9 mouse cellular contexts compared by ENCODE assay signal in the genomic region with DNA sequence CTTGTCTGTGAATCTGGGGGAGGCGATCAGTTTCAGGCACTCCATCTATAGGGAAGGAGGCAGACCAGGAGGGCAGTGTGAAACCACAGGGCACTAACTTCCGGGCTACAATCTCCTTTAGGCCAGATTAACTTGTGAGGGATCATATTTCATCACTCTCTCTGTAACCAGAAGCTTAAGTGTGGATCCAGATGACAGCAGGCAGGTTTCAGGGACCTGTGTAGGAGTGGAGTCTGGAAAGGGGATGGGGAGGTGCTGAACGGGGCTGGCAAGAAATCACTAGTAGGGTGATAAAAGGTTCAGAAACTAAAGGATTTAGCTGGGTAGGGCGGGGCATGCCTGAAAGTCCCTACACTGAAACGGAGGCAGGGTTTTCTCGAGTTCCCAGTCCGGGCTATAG. TPM values are rescaled to one million over a fixed set of nuclear protein-coding genes. Genes with fewer than 3 reads are reported as not detected.
DNase-seq lines count a peak whose midpoint lies in the region; ATAC-seq and TF ChIP-seq lines count a peak whose summit lies in the region.
"Had no signal": no experiment of that assay in that cellular context is flagged by ENCODE, and none has a peak within 500 bp of the region (broad histone marks: within the 10 kb centered on the region; RNA-seq: fewer than 3 reads in every experiment).

No protein-coding gene starts in this region.

- 0 out of 2 replicates have a peak overlapping the region, but pooled peaks have one; percentile 88 for H3K27ac ChIP-seq in gastrocnemius, adult 2 months
- peak overlapping the region; percentile 89 for H3K27ac ChIP-seq in hindbrain, embryonic 10.5 days
- no peak overlapping the region for H3K27ac ChIP-seq in midbrain, embryonic 11.5 days (ENCODE audit: low read depth, low read length)

- no peak for TF ChIP-seq CTCF in gastrocnemius, adult 2 months (IDR thresholded peaks at IDR 0.05)
- no peak for TF ChIP-seq CTCF in E14TG2a.4 (conservative IDR thresholded peaks at IDR 0.05; ENCODE audit: low read length)

- peaks cover 31% of the 10 kb centered on the region for H3K27me3 ChIP-seq in E14TG2a.4 (ENCODE audit: insufficient read depth, low read length)
- H3K27me3 ChIP-seq in hindbrain, embryonic 10.5 days (ENCODE audit: insufficient read depth, poor library complexity, severe bottlenecking), result peaks cover 34% of the 10 kb centered on the region
- H3K27me3 ChIP-seq in midbrain, embryonic 11.5 days (ENCODE audit: control insufficient read depth, insufficient read depth, low read length), result peaks cover 5% of the 10 kb centered on the region; the same call in 1 of the 2 replicates

- H3K4me1 ChIP-seq in E14TG2a.4 (replicated peaks; ENCODE audit: low read depth, low read length), result peaks cover 77% of the 10 kb centered on the region
- H3K4me1 ChIP-seq in hindbrain, embryonic 10.5 days (replicated peaks), result peaks cover 56% of the 10 kb centered on the region
- H3K4me1 ChIP-seq in midbrain, embryonic 11.5 days (ENCODE audit: control insufficient read depth, insufficient read depth, low read length), result peaks cover 26% of the 10 kb centered on the region

- H3K9ac ChIP-seq in midbrain, embryonic 11.5 days (ENCODE audit: low read length), result peak overlapping the region; percentile 79; the same call in 1 of the 2 replicates

- DNase-seq in gastrocnemius, adult 2 months, result no peak
- DNase-seq in gastrocnemius, postnatal 36 days, result no peak
- DNase-seq in hindbrain, embryonic 10.5 days (ENCODE audit: low spot score), result no peak
- no peak for DNase-seq in midbrain, embryonic 11.5 days (ENCODE audit: low spot score, missing footprints)
- DNase-seq in thymus, postnatal 14 days, result no peak
- DNase-seq in B cell, adult 2 months, result no peak
- no peak for DNase-seq in cerebellum, postnatal 14 days

- no peaks in the 10 kb centered on the region for H3K9me3 ChIP-seq in E14TG2a.4 (ENCODE audit: low read length)
- no peaks in the 10 kb centered on the region for H3K9me3 ChIP-seq in hindbrain, embryonic 10.5 days
- no peaks in the 10 kb centered on the region for H3K9me3 ChIP-seq in midbrain, embryonic 11.5 days (ENCODE audit: control insufficient read depth, low read length)

- peaks cover 31% of the 10 kb centered on the region for H3K36me3 ChIP-seq in E14TG2a.4 (ENCODE audit: insufficient read depth, low read length)
- H3K36me3 ChIP-seq in hindbrain, embryonic 10.5 days, result peaks cover 16% of the 10 kb centered on the region
- no peaks in the 10 kb centered on the region for H3K36me3 ChIP-seq in midbrain, embryonic 11.5 days (ENCODE audit: control insufficient read depth, insufficient read depth, low read length)

- no peak for ATAC-seq in midbrain, embryonic 11.5 days (ENCODE audit: low FRiP score)

- 5% methylated on average over 7 of the region's 7 CpGs for WGBS in hindbrain, embryonic 10.5 days
- WGBS in midbrain, embryonic 11.5 days, result 5% methylated on average over 7 of the region's 7 CpGs

- peak overlapping the region; percentile 89 for H3K4me2 ChIP-seq in midbrain, embryonic 11.5 days

- peak overlapping the region; percentile 80 for H3K4me3 ChIP-seq in gastrocnemius, adult 2 months
- peak overlapping the region; percentile 82 for H3K4me3 ChIP-seq in E14TG2a.4 (replicated peaks; ENCODE audit: low read length)
- H3K4me3 ChIP-seq in hindbrain, embryonic 10.5 days, result peak overlapping the region; percentile 62
- H3K4me3 ChIP-seq in midbrain, embryonic 11.5 days (ENCODE audit: low read depth, low read length), result peak overlapping the region; percentile 42; the same call in 1 of the 2 replicates

- intact Hi-C loops in gastrocnemius, adult 2 months (cut with DNase I), result no loop called here
- intact Hi-C loops in gastrocnemius, postnatal 36 days (cut with DNase I), result loop anchor here (10.0 kb wide), 1 partner anchor 401 kb away; no protein-coding TSS in a partner anchor

RNA-seq across cellular contexts. Expression of a gene that starts 1.0 kb away (rescaled TPM):
- total RNA-seq in gastrocnemius, adult 2 months (2021), result 1 to 10 TPM; 5.3 to 6.0 TPM
- total RNA-seq in gastrocnemius, postnatal 36 days (2021), result 1 to 10 TPM; 4.0 to 5.1 TPM
- 14.5 and 16.3 TPM in 2 replicates for polyA plus RNA-seq in hindbrain, embryonic 10.5 days (2016; fragmentation: Nextera tagmentation; extraction: Ambion mirVana)
- 9.5 and 10.1 TPM in 2 replicates for polyA plus RNA-seq in midbrain, embryonic 11.5 days (2014; fragmentation: Nextera tagmentation; extraction: Ambion mirVana)

RNA-seq across cellular contexts. Expression of a gene that starts 10.8 kb away (rescaled TPM):
- 10 to 100 TPM; 12.6 to 14.3 TPM for total RNA-seq in gastrocnemius, adult 2 months (2021)
- 10 to 100 TPM; 10.1 to 13.6 TPM for total RNA-seq in gastrocnemius, postnatal 36 days (2021)
- 24.4 and 26.1 TPM in 2 replicates for polyA plus RNA-seq in hindbrain, embryonic 10.5 days (2016; fragmentation: Nextera tagmentation; extraction: Ambion mirVana)
- polyA plus RNA-seq in midbrain, embryonic 11.5 days (2014; fragmentation: Nextera tagmentation; extraction: Ambion mirVana), result 22.0 and 22.7 TPM in 2 replicates

RNA-seq across cellular contexts. Expression of a gene that starts 11.3 kb away (rescaled TPM):
- under 1 TPM in 1 of 2 experiments, not detected in 1; 0.08 TPM for total RNA-seq in gastrocnemius, adult 2 months (2021)
- total RNA-seq in gastrocnemius, postnatal 36 days (2021), result under 1 TPM; 0.17 to 0.23 TPM
- polyA plus RNA-seq in hindbrain, embryonic 10.5 days (2016; fragmentation: Nextera tagmentation; extraction: Ambion mirVana), result 0.75 and 1.7 TPM in 2 replicates
- 2.2 and 2.8 TPM in 2 replicates for polyA plus RNA-seq in midbrain, embryonic 11.5 days (2014; fragmentation: Nextera tagmentation; extraction: Ambion mirVana)
- total RNA-seq: megakaryocyte progenitor cell, adult 5-6 weeks had no signal

RNA-seq across cellular contexts. Expression of a gene that starts 13.3 kb away (rescaled TPM):
- 1 to 10 TPM; 5.1 to 6.0 TPM for total RNA-seq in gastrocnemius, adult 2 months (2021)
- 1 to 10 TPM; 3.5 to 3.7 TPM for total RNA-seq in gastrocnemius, postnatal 36 days (2021)
- polyA plus RNA-seq in hindbrain, embryonic 10.5 days (2016; fragmentation: Nextera tagmentation; extraction: Ambion mirVana), result 8.8 and 17.7 TPM in 2 replicates
- 11.3 and 11.5 TPM in 2 replicates for polyA plus RNA-seq in midbrain, embryonic 11.5 days (2014; fragmentation: Nextera tagmentation; extraction: Ambion mirVana)
